Mouse (Mus musculus) lung, postnatal 0 days (tissue): ENCODE measurements around the gene Clstn2.

Experiments used
- CTCF ChIP-seq: IDR thresholded peaks from 2 replicates; pipeline ENCODE4 v1.5.1; 2016; ENCODE audit warnings: antibody characterized with exemption, mild to moderate bottlenecking
- EP300 ChIP-seq: IDR thresholded peaks from 2 replicates; pipeline ENCODE4 v1.6.1; 2016; ENCODE audit warnings: antibody characterized with exemption, mild to moderate bottlenecking, control low read depth

DNA sequence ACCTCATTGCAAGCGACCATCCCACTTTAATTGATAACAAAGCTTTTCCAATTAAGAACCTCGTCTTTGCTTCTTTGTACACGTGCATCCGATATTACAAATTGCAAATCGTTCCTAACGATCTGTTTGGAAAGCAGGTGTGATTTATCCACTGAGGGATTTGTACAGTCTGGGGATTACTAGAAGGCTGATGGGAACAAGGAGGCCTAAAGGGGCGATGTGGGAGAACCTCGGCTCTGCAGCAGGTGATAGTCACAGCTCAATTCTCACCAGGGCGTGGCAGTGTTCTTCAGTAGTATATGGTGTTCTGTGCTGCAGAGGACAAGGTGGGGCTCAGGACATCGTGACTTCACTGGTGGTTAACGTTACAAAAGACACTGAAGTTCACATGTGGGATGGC lies 9.9 kb downstream of the Clstn2 start:
- TF ChIP-seq CTCF (no peak), EP300 (no peak)
